ENCODE assay signal across 8 mouse cellular contexts in the genomic region with DNA sequence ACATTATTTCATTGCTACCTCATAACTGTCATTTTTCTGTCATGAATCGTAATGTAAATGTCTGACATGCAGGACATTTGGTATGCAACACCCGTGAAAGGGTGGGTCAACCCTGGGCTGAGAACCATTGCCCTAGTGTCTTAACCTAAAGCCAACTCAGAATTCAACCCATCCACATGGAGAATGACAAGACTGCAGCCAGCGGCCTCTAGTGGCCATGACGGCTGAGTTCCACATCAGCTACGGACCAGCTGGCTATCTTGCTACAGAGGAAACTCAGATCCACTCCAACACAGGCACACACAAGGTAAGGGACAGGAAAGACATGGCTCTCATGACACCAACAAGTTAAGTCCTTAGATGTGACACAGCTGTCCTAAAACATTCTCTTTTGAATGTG. TPM values are rescaled to one million over a fixed set of nuclear protein-coding genes. Genes with fewer than 3 reads are reported as not detected.
DNase-seq lines count a peak whose midpoint lies in the region; ATAC-seq and TF ChIP-seq lines count a peak whose summit lies in the region.

No protein-coding gene starts in this region.

- peak in 1 of 2 experiments; percentile 20 for DNase-seq in spleen, adult 2 months (ENCODE audit: low read depth in 1 of 2, low spot score in 2 of 2)
- no peak for DNase-seq in spleen, adult 12 weeks (ENCODE audit: low spot score)
- DNase-seq in cerebellum, postnatal 10 days, result peak; percentile 89
- DNase-seq in frontal cortex, postnatal 36 days (ENCODE audit: low spot score in 2 of 2), result peak; percentile 52 to 71
- DNase-seq in left cerebral cortex, postnatal 10 days (ENCODE audit: extremely low spot score in 1 of 2, low spot score in 2 of 2), result peak; percentile 57 to 75
- peak; percentile 84 for DNase-seq in midbrain, embryonic 14.5 days
- DNase-seq in thymus, postnatal 14 days, result peak; percentile 35

- peak; percentile 53; the same call in 1 of the 2 replicates for TF ChIP-seq CTCF in spleen, adult 2 months (IDR thresholded peaks at IDR 0.05; ENCODE audit: extremely low read depth, insufficient read depth, insufficient read length, insufficient replicate concordance)

- no peak overlapping the region for H3K4me2 ChIP-seq in intestine, embryonic 15.5 days (replicated peaks)
- H3K4me2 ChIP-seq in midbrain, embryonic 14.5 days (ENCODE audit: low read length), result no peak overlapping the region

- H3K9me3 ChIP-seq in intestine, embryonic 15.5 days, result no peaks in the 10 kb centered on the region
- no peaks in the 10 kb centered on the region for H3K9me3 ChIP-seq in midbrain, embryonic 14.5 days (ENCODE audit: control insufficient read depth, low read length)

- no peak overlapping the region for H3K9ac ChIP-seq in intestine, embryonic 15.5 days
- H3K9ac ChIP-seq in midbrain, embryonic 14.5 days (replicated peaks; ENCODE audit: low read length), result no peak overlapping the region

- intact Hi-C loops in left cerebral cortex, postnatal 10 days (cut with DNase I), result loop anchor here (5.0 kb wide), 2 partner anchors 93 to 613 kb away; no protein-coding TSS in a partner anchor

- H3K36me3 ChIP-seq in spleen, adult 2 months (ENCODE audit: control insufficient read depth, insufficient read depth, low read length), result peaks cover 6% of the 10 kb centered on the region
- no peaks in the 10 kb centered on the region; the same call in 1 of the 2 replicates for H3K36me3 ChIP-seq in intestine, embryonic 15.5 days
- peaks cover 18% of the 10 kb centered on the region; the same call in 1 of the 2 replicates for H3K36me3 ChIP-seq in midbrain, embryonic 14.5 days (ENCODE audit: control insufficient read depth, insufficient read depth, low read length)

- no peaks in the 10 kb centered on the region for H3K4me1 ChIP-seq in spleen, adult 2 months (ENCODE audit: control insufficient read depth, insufficient read depth, insufficient read length)
- no peaks in the 10 kb centered on the region for H3K4me1 ChIP-seq in intestine, embryonic 15.5 days (replicated peaks)
- H3K4me1 ChIP-seq in midbrain, embryonic 14.5 days (ENCODE audit: control insufficient read depth, insufficient read depth, low read length), result no peaks in the 10 kb centered on the region

- TF ChIP-seq POLR2A in spleen, adult 2 months (IDR thresholded peaks at IDR 0.05; ENCODE audit: low read depth, low read length), result no peak

- peak; percentile 76 for ATAC-seq in intestine, embryonic 15.5 days
- no peak for ATAC-seq in midbrain, embryonic 14.5 days (ENCODE audit: low FRiP score, low TSS enrichment)

- H3K4me3 ChIP-seq in spleen, adult 2 months (ENCODE audit: extremely low read depth, insufficient read depth, insufficient read length), result no peak overlapping the region
- H3K4me3 ChIP-seq in intestine, embryonic 15.5 days (replicated peaks), result no peak overlapping the region
- H3K4me3 ChIP-seq in midbrain, embryonic 14.5 days (replicated peaks; ENCODE audit: low read depth, low read length), result no peak overlapping the region

- WGBS in spleen, adult 2 months, result 37% methylated on average over 5 of the region's 5 CpGs
- WGBS in intestine, embryonic 15.5 days, result 29% methylated on average over 5 of the region's 5 CpGs
- WGBS in midbrain, embryonic 14.5 days, result 21% methylated on average over 5 of the region's 5 CpGs

- no peak overlapping the region for H3K27ac ChIP-seq in spleen, adult 2 months (ENCODE audit: insufficient read depth, low read length)
- H3K27ac ChIP-seq in intestine, embryonic 15.5 days, result no peak overlapping the region
- H3K27ac ChIP-seq in midbrain, embryonic 14.5 days (replicated peaks; ENCODE audit: low read depth, low read length), result no peak overlapping the region

- H3K27me3 ChIP-seq in spleen, adult 2 months (ENCODE audit: control insufficient read depth, insufficient read depth, low read length), result no peaks in the 10 kb centered on the region
- H3K27me3 ChIP-seq in intestine, embryonic 15.5 days (replicated peaks), result no peaks in the 10 kb centered on the region
- no peaks in the 10 kb centered on the region for H3K27me3 ChIP-seq in midbrain, embryonic 14.5 days (ENCODE audit: control insufficient read depth, insufficient read depth, low read length)

RNA-seq across cellular contexts. Expression of gene Cfap298, which starts 9.5 kb away (rescaled TPM):
- 10.7 and 11.7 TPM in 2 replicates for polyA plus RNA-seq in spleen, adult 2 months (2012; rRNA removed)
- polyA plus RNA-seq in intestine, embryonic 15.5 days (2015; fragmentation: Nextera tagmentation; extraction: Ambion mirVana), result 36.1 and 42.4 TPM in 2 replicates
- total RNA-seq in left cerebral cortex, postnatal 10 days (2021), result 10 to 100 TPM; 33.3 to 37.4 TPM
- 42.6 and 52.6 TPM in 2 replicates for polyA plus RNA-seq in midbrain, embryonic 14.5 days (2014; fragmentation: Nextera tagmentation; extraction: Ambion mirVana)
